Mouse (Mus musculus) liver, adult 2 months (tissue): ENCODE measurements around the gene Adamts5. TPM values are rescaled to one million over a fixed set of nuclear protein-coding genes. Genes with fewer than 3 reads are reported as not detected.
A peak's percentile ranks its signal among the peaks of the same experiment; 100 is the strongest.

ENCODE experiments used
- DNase-seq: peaks from one replicate; pipeline ENCODE4 v3.0.0-alpha.2; 2011; ENCODE audit warnings: low read depth, low spot score; ENCODE audit errors: extremely low read depth
- H3K27ac ChIP-seq: fragments of 200-500 bp; replicated peaks from 2 replicates; pipeline ENCODE4 v1.5.1; 2012; ENCODE audit warnings: low read depth, mild to moderate bottlenecking, control low read depth, inconsistent platforms, low read length; ENCODE audit not compliant: insufficient read depth
- H3K27me3 ChIP-seq: fragments of 200-500 bp; 2 replicates; pipeline ENCODE4 v1.6.1; 2012; ENCODE audit warnings: mild to moderate bottlenecking, moderate library complexity, low read length, inconsistent platforms; ENCODE audit not compliant: control insufficient read depth, insufficient read depth
- H3K36me3 ChIP-seq: fragments of 200-500 bp; 2 replicates; pipeline ENCODE4 v1.6.1; 2012; ENCODE audit warnings: low read length, inconsistent platforms; ENCODE audit not compliant: control insufficient read depth, insufficient read depth
- H3K4me1 ChIP-seq: fragments of 200-500 bp; 2 replicates; pipeline ENCODE4 v1.6.1; 2011; ENCODE audit warnings: low read length; ENCODE audit not compliant: control insufficient read depth, insufficient read depth
- H3K4me3 ChIP-seq: fragments of 200-500 bp; 2 replicates; pipeline ENCODE4 v1.5.1; 2011; ENCODE audit warnings: low read depth, mild to moderate bottlenecking, control low read depth, low read length, moderate library complexity; ENCODE audit not compliant: insufficient read depth
- H3K79me2 ChIP-seq: fragments of 200-500 bp; 2 replicates; pipeline ENCODE4 v1.6.1; 2012; ENCODE audit warnings: inconsistent platforms, mild to moderate bottlenecking, low read length, moderate library complexity; ENCODE audit not compliant: control insufficient read depth, insufficient read depth
- H3K9ac ChIP-seq: fragments of 200-500 bp; 2 replicates; pipeline ENCODE4 v1.6.1; 2012; ENCODE audit warnings: low read depth, mild to moderate bottlenecking, control low read depth, inconsistent platforms, low read length
- CTCF ChIP-seq: fragments of 200-500 bp; IDR thresholded peaks from 2 replicates; pipeline ENCODE4 v1.5.1; 2011; ENCODE audit warnings: low read depth, low read length, control low read depth
- POLR2A ChIP-seq: fragments of 200-500 bp; IDR thresholded peaks from 2 replicates; pipeline ENCODE4 v1.6.1; 2011; ENCODE audit warnings: low read length, control low read depth; ENCODE audit not compliant: insufficient read depth; ENCODE audit errors: extremely low read depth
- WGBS: fragments of 180-500 bp; shearing (Covaris S2); methylation state at CpG from one replicate; pipeline ENCODE4 v1.1.7; 2018; 5-methylcytosine and 5-hydroxymethylcytosine counted together
- polyA plus RNA-seq: library from polyadenylated mRNA; depleted of rRNA; stranded (reverse); fragments of >200 nt; gene quantifications from 2 replicates; pipeline ENCODE4 v1.2.3, GENCODE M21; 2012
- total RNA-seq: library from RNA; depleted of rRNA; stranded (reverse); fragments of >200 nt; gene quantifications from 2 replicates; pipeline ENCODE4 v1.2.3, GENCODE M21; 2014

The Adamts5 gene
- total and polyA plus RNA-seq, 2 experiments, result 0.44 to 0.74 TPM

DNA sequence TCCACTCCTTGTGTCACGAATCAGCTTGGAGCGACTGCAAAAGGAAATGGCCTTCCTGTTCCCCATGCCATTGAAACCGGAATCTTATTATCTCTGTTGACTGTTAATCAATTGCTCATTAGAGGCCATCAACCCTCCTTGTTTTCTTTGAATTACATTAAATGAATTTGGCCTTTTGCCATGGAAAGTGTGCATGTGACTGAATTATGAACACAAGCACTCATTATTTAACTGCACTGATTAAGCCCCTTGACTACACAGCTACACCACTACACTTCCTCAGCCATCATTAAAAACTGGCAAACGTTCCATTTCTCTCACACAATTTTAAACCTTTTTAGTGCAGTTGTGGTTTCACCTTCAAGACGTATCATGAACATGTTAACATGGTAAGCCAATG lies 11.8 kb downstream of the Adamts5 start:
- no peaks in the 10 kb centered on the region for H3K36me3 ChIP-seq
- H3K4me3 ChIP-seq, result no peak overlapping the region
- no peak for TF ChIP-seq POLR2A
- TF ChIP-seq CTCF, result no peak
- H3K27ac ChIP-seq, result no peak overlapping the region
- H3K9ac ChIP-seq, result no peak overlapping the region
- 69% methylated on average over 5 of the region's 5 CpGs for WGBS
- no peaks in the 10 kb centered on the region for H3K4me1 ChIP-seq
- H3K79me2 ChIP-seq, result no peaks in the 10 kb centered on the region
- H3K27me3 ChIP-seq, result no peaks in the 10 kb centered on the region; the same call in 1 of the 2 replicates
- DNase-seq, result peak; percentile 8

DNA sequence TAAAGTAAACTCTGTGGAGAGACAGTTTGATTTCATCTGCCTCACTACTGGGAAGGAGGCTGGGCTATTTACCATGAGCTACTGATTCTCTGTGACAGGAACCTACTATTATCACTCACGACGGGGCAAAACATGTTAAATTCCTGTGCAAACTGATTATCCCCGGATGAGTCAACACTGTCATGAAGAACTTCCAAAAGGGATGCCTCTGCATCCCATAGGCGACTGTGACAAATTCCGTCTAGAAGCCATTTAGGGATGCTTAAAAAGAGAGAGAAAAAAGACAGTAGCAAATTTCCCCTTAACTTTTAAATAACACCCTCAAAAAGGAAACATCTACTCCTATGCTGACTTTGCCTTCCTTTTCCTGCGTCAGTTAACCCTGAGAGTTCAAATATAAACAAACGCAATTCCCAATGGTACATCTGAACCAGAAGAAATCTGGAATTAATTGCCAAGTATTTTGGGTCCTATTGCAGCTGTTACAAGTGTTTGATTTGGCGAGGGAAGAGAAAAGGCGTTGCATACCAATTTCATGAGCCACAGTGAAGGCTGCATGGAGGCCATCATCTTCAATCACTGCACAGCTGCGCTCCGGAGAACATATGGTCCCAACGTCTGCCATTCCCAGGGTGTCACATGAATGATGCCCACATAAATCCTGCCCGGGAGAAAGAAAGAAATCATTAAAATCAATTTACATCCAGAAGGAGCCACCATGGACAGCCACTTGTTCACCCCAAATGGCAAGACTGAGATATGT lies 14.2 kb downstream of the Adamts5 start:
- TF ChIP-seq POLR2A (no peak), CTCF (no peak)
- no peaks in the 10 kb centered on the region for H3K79me2 ChIP-seq
- H3K36me3 ChIP-seq, result no peaks in the 10 kb centered on the region
- H3K4me3 ChIP-seq, result no peak overlapping the region
- H3K27me3 ChIP-seq, result no peaks in the 10 kb centered on the region; the same call in 1 of the 2 replicates
- WGBS, result 73% methylated on average over 13 of the region's 13 CpGs
- H3K4me1 ChIP-seq, result no peaks in the 10 kb centered on the region
- H3K27ac ChIP-seq, result no peak overlapping the region
- no peak overlapping the region for H3K9ac ChIP-seq
- DNase-seq, result no peak

DNA sequence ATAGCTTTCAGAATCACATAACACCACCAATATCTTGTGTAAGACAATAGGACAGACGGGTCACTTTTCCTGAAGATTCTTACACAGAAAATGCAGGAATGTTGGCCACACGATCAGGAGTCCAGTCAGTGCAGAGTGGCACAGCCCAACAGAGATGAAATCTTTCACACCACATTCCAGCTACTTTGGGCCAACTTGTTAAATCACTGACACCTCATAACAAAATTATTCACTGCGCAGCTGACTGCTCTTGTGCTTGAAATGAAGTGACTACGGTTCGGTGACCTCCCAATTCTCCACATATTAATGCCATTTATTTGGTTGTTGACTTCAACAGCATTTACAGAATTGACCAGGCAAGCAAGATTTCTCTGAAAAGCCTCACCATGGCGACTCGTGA lies 22.6 kb downstream of the Adamts5 start:
- Histone ChIP-seq H3K36me3 (no peaks in the 10 kb centered on the region), H3K79me2 (no peaks in the 10 kb centered on the region), H3K4me1 (no peaks in the 10 kb centered on the region), H3K4me3 (no peak overlapping the region), H3K9ac (no peak overlapping the region), H3K27me3 (no peaks in the 10 kb centered on the region), H3K27ac (no peak overlapping the region)
- 90% methylated on average over 7 of the region's 7 CpGs for WGBS
- no peak for DNase-seq
- no peak for TF ChIP-seq CTCF
- TF ChIP-seq POLR2A, result no peak

DNA sequence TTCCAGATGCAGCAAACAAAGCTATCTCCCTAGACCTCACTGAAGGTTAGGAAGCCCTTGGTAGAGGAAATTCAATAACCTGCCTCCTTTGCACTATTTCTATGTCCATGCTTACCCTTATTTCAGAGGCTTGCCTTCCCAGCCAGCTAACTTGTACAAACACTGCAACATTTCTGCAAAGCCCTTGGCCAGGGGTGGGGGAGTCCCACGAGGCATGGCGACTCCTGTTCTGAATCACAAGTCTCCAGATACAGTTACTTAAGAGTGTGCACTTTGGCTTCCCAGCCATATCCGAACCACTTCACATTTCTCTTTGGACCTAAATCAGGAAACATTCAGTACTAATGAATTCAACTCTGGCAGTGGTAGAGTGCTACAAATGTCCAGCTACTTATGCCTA lies 27.5 kb downstream of the Adamts5 start:
- 76% methylated on average over 3 of the region's 3 CpGs for WGBS

DNA sequence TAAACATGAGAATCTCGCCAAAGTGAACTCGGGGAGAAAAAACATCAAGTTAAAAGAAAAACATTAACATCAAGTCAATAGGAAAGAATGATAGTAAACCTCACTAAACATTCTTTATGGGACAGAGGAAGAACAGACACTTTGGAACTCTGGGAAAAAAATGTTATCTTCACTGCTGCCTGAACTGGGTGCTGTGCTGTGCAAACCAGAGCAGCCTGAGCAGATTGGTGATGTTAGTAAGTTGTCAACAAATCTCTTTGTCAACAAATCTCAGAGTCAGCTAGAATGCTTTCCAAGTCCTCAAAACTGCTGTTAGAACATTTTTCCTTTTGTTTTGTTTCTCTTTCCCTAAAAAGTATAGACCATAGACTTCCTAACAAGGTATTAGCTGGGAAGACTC lies 29.7 kb downstream of the Adamts5 start:
- H3K27me3 ChIP-seq, result no peaks in the 10 kb centered on the region
- H3K27ac ChIP-seq, result no peak overlapping the region
- DNase-seq, result no peak
- no peaks in the 10 kb centered on the region for H3K36me3 ChIP-seq
- H3K79me2 ChIP-seq, result no peaks in the 10 kb centered on the region
- H3K4me1 ChIP-seq, result no peaks in the 10 kb centered on the region
- TF ChIP-seq CTCF, result no peak
- no peak for TF ChIP-seq POLR2A
- H3K9ac ChIP-seq, result no peak overlapping the region
- 68% methylated on average over 2 of the region's 2 CpGs for WGBS
- H3K4me3 ChIP-seq, result no peak overlapping the region

More for the DNA sequence above, 27.5 kb downstream of the Adamts5 start:
- Histone ChIP-seq H3K27me3 (no peaks in the 10 kb centered on the region), H3K9ac (no peak overlapping the region), H3K79me2 (no peaks in the 10 kb centered on the region), H3K4me1 (no peaks in the 10 kb centered on the region), H3K4me3 (no peak overlapping the region), H3K27ac (no peak overlapping the region), H3K36me3 (no peaks in the 10 kb centered on the region)
- DNase-seq, result no peak
- TF ChIP-seq CTCF (no peak), POLR2A (no peak)

DNA sequence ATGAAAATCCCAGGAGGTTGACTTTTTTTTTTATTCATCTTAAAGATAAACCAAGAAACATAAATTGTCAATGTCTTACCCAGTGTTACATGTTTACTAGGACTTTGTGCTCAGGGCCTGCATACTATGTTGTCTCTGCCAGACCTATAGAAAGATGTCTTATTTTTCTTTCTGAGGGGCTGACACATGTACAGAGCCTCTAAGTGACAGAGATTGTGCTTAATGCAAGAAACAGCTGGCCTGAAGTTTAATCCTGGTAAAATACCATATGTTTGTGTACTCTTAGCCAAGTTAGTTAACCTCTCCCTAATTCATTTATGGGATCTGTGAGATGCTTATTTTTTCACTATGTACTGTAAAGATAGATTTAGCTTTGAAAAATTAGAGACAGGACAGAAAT lies 30.4 kb downstream of the Adamts5 start:
- Histone ChIP-seq H3K27me3 (no peaks in the 10 kb centered on the region), H3K79me2 (no peaks in the 10 kb centered on the region), H3K9ac (no peak overlapping the region), H3K27ac (no peak overlapping the region), H3K4me3 (no peak overlapping the region), H3K4me1 (no peaks in the 10 kb centered on the region), H3K36me3 (no peaks in the 10 kb centered on the region)
- TF ChIP-seq CTCF, result no peak
- no peak for TF ChIP-seq POLR2A
- no peak for DNase-seq
